Comparison of ENCODE assay signal across 14 mouse cellular contexts in the genomic region with DNA sequence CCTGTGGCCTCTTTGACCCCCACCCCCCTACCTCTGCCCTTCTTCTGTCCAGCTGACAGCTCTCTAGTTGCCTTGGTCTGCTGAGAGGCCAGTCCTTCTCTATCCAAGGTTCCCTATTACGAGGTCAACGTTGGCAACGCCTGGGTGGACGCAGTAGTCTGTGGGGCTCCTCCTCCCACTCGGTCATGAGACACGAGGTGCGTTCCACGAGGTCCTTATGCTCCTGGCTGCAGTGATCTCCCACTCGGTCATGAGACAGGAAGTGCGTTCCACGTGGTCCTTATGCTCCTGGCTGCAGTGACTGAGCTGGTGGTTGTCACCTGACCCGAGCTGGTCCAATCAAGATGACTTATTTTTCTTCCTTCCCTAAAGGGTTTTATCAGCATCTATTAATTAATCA.
DNase-seq lines count a peak whose midpoint lies in the region; ATAC-seq lines count a peak whose summit lies in the region.
"Had no signal": no experiment of that assay in that cellular context is flagged by ENCODE, and none has a peak within 500 bp of the region (broad histone marks: within the 10 kb centered on the region; RNA-seq: fewer than 3 reads in every experiment).

No protein-coding gene starts in this region.

- peak; percentile 17 for DNase-seq in adrenal gland, adult 2 months
- no peak for DNase-seq in adrenal gland, postnatal 4 days (ENCODE audit: low spot score in 2 of 2)
- DNase-seq in kidney, adult 18-20 months = peak; percentile 15
- no peak for DNase-seq in kidney, adult 8-10 months
- peak; percentile 14 to 30 for DNase-seq in kidney, postnatal 36 days
- DNase-seq in spleen, postnatal 14 days (ENCODE audit: low spot score in 2 of 2) = no peak
- no peak for DNase-seq in cerebellum, postnatal 14 days
- DNase-seq: cerebellum, postnatal 10 days; left cerebral cortex, postnatal 4 days; lung, postnatal 10 days; right cerebral cortex, postnatal 14 days; thymus, postnatal 14 days had no signal

- ATAC-seq in granulocyte monocyte progenitor cell, adult 5-6 weeks (replicated peaks; ENCODE audit: poor library complexity, severe bottlenecking) = 0 out of 2 replicates have a peak, but pooled peaks have one; percentile 33
- ATAC-seq: forebrain, embryonic 13.5 days had no signal

Comparison
In these comparisons a context has a peak if more than half of its experiments do, and no peak if none do; other contexts are left out.
1. DNase-seq: peak in adrenal gland, adult 2 months (single experiment), kidney, adult 18-20 months (single experiment) and kidney, postnatal 36 days (2 of 2); none in adrenal gland, postnatal 4 days (0 of 2), kidney, adult 8-10 months (0 of 2), spleen, postnatal 14 days (0 of 2) and cerebellum, postnatal 14 days (0 of 2).